Mouse (Mus musculus) erythroblast, embryonic 14.5 days (primary cell): Measurements from ENCODE around the gene Ppif. TPM values are rescaled to one million over a fixed set of nuclear protein-coding genes. Genes with fewer than 3 reads are reported as not detected.

Source experiments
- H3K27me3 ChIP-seq: 2 replicates; pipeline ENCODE4 v1.6.1; 2012; ENCODE audit warnings: inconsistent platforms; ENCODE audit not compliant: control insufficient read depth
- H3K36me3 ChIP-seq: 2 replicates; pipeline ENCODE4 v1.6.1; 2012; ENCODE audit warnings: mild to moderate bottlenecking, inconsistent platforms; ENCODE audit not compliant: control insufficient read depth
- H3K4me1 ChIP-seq: 2 replicates; pipeline ENCODE4 v1.6.1; 2012; ENCODE audit warnings: inconsistent platforms; ENCODE audit not compliant: control insufficient read depth
- H3K4me3 ChIP-seq: replicated peaks from 2 replicates; pipeline ENCODE3; 2012; ENCODE audit warnings: moderate library complexity, mild to moderate bottlenecking, inconsistent platforms
- H3K9me3 ChIP-seq: 2 replicates; pipeline ENCODE4 v1.6.1; 2012; ENCODE audit warnings: low read length, inconsistent platforms, mixed read lengths; ENCODE audit not compliant: control insufficient read depth
- GATA1 ChIP-seq: IDR thresholded peaks from 2 replicates; pipeline ENCODE4 v1.6.1; 2012; ENCODE audit warnings: low read length, inconsistent platforms, mixed read lengths
- TAL1 ChIP-seq: IDR thresholded peaks from 3 replicates; pipeline ENCODE4 v1.6.1; 2012; ENCODE audit warnings: low read length, inconsistent platforms, mixed read lengths
- polyA plus RNA-seq: library from polyadenylated mRNA; stranded (reverse); fragments of >175 nt; gene quantifications from 2 replicates; pipeline ENCODE4 v1.2.3, GENCODE M21; 2012

Gene Ppif
- polyA plus RNA-seq, 1 experiment = 0.71 TPM

DNA sequence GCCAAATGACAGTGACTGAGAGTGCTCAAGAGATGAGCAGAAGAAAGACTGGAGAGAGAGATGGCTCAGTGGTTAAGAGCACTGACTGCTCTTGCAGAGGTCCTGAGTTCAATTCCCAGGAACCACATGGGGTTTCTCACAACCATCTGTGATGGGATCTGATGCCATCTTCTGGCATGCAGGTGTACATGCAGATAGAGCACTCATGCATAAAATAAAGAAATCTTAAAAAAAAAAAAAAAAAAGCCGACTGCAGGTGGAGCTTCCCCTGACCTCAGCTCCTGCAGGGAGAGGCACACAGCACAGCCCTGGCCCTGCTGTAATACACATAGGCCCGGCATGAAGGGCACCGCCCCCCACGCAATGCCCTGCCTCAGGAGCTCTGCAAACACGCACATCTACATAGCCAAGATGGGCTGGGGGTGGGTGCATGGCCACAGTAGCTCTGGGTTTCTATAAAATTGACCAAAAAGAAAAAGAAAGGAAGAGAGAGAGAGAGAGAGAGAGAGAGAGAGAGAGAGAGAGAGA, 48.0 kb downstream of the Ppif start:
- Histone ChIP-seq H3K9me3 (no peaks in the 10 kb centered on the region), H3K27me3 (no peaks in the 10 kb centered on the region)

DNA sequence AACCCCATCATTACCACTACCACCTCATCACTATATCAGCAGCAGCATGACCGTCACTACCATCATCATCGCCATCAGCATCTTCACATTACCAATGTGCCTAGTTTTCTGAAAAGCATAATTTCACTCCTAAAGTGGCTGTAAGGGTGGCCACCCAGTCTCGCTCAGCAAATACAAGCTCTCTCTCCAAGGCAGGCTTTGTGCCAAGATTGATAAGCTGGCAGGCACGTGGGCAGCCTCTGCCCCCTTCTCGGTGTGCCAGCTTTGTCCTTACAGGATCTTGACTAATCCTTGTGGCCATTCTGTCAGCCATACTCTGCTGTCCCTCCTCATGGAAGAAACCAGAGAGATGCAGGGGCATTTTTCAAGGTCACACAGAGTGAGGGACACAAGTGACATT, 49.0 kb downstream of the Ppif start:
- H3K4me1 ChIP-seq = no peaks in the 10 kb centered on the region
- H3K36me3 ChIP-seq = peaks cover 4% of the 10 kb centered on the region; the same call in 1 of the 2 replicates
- no peak overlapping the region for H3K4me3 ChIP-seq
- H3K9me3 ChIP-seq = no peaks in the 10 kb centered on the region
- TF ChIP-seq GATA1 (no peak), TAL1 (no peak)
- no peaks in the 10 kb centered on the region for H3K27me3 ChIP-seq

More for the DNA sequence above, 48.0 kb downstream of the Ppif start:
- Histone ChIP-seq H3K36me3 (peaks cover 4% of the 10 kb centered on the region; the same call in 1 of the 2 replicates), H3K4me3 (no peak overlapping the region), H3K4me1 (no peaks in the 10 kb centered on the region)
- TF ChIP-seq GATA1 (no peak), TAL1 (no peak)

- TF ChIP-seq TAL1 = no peak
- TF ChIP-seq GATA1 = no peak
These were observed 51.6 kb downstream of the Ppif start for GRCm38 (mm10) chr14:25745365-25746184.

GRCm38 (mm10) chr14:25746371-25746770, 52.4 kb downstream of the Ppif start:
- Histone ChIP-seq H3K27me3 (no peaks in the 10 kb centered on the region), H3K4me3 (no peak overlapping the region), H3K4me1 (no peaks in the 10 kb centered on the region), H3K9me3 (no peaks in the 10 kb centered on the region), H3K36me3 (peaks cover 4% of the 10 kb centered on the region; the same call in 1 of the 2 replicates)
- no peak for TF ChIP-seq TAL1
- no peak for TF ChIP-seq GATA1

More at GRCm38 (mm10) chr14:25745365-25746184, 51.6 kb downstream of the Ppif start:
- peaks cover 4% of the 10 kb centered on the region; the same call in 1 of the 2 replicates for H3K36me3 ChIP-seq
- H3K4me3 ChIP-seq = no peak overlapping the region
- H3K9me3 ChIP-seq = no peaks in the 10 kb centered on the region
- no peaks in the 10 kb centered on the region for H3K27me3 ChIP-seq
- H3K4me1 ChIP-seq = no peaks in the 10 kb centered on the region

- Histone ChIP-seq H3K4me1 (no peaks in the 10 kb centered on the region), H3K36me3 (peaks cover 4% of the 10 kb centered on the region; the same call in 1 of the 2 replicates), H3K27me3 (no peaks in the 10 kb centered on the region), H3K4me3 (no peak overlapping the region), H3K9me3 (no peaks in the 10 kb centered on the region)
- TF ChIP-seq TAL1 (no peak), GATA1 (no peak)
These were observed 53.3 kb downstream of the Ppif start for GRCm38 (mm10) chr14:25746971-25747945.

- no peaks in the 10 kb centered on the region; the same call in 1 of the 2 replicates for H3K36me3 ChIP-seq
- no peaks in the 10 kb centered on the region for H3K27me3 ChIP-seq
- H3K4me3 ChIP-seq = no peak overlapping the region
- no peaks in the 10 kb centered on the region for H3K9me3 ChIP-seq
- TF ChIP-seq GATA1 (no peak), TAL1 (no peak)
- H3K4me1 ChIP-seq = no peaks in the 10 kb centered on the region
These were observed 54.2 kb downstream of the Ppif start for GRCm38 (mm10) chr14:25747996-25748756.

DNA sequence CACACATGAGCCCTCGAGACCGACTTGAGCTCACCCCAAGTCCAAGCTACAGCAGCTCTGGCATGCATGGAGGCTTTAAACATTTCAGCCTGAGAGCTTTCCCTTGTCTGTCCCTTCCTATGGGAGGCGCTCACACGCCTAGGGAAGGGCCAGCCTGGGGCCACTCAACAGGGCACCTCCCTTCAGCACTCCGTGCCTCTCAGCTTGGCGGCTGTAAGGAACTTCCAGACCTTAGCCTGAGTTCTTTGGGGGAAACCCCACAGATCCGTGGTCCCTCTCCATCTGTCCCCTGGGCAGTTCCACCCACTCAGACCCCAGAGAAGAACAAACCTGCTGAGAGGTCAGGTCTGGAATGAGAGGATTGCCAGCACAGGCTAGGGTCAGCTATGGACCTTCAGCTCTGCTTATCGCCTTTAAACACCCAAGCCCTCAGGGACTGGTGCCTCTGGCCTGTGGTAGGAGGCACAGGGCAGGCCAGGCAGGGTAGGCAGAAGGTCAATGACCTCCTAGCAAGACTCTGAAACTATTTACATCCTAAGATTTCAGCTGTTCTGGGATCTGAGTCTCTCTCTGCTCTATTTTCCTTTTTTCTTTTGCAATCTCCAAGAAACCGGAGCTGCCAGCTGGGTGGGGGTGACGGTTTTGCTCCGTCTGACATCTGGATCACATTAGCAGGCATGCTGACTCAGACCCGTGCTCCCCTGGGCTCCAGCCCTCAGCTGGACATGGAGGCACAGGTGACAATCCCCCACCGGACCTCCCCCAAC, 55.4 kb downstream of the Ppif start:
- TF ChIP-seq GATA1 = no peak
- TF ChIP-seq TAL1 = no peak

More for the DNA sequence above, 55.4 kb downstream of the Ppif start:
- no peaks in the 10 kb centered on the region for H3K27me3 ChIP-seq
- H3K4me3 ChIP-seq = no peak overlapping the region
- H3K4me1 ChIP-seq = no peaks in the 10 kb centered on the region
- H3K36me3 ChIP-seq = no peaks in the 10 kb centered on the region; the same call in 1 of the 2 replicates
- no peaks in the 10 kb centered on the region for H3K9me3 ChIP-seq

Other genes starting within 250 kb of the Ppif start
- gene Zmiz1, start 235.0 kb upstream of the Ppif start, polyA plus RNA-seq = 0.68 and 0.75 TPM in 2 replicates
- gene Zcchc24, start 74.9 kb downstream of the Ppif start, polyA plus RNA-seq = 0.02 and 0.04 TPM in 2 replicates
- gene Anxa11, start 148.0 kb downstream of the Ppif start, polyA plus RNA-seq = 0.39 and 0.42 TPM in 2 replicates
- gene Plac9a, start 208.9 kb downstream of the Ppif start, polyA plus RNA-seq = not detected in 2 replicates
- gene Tmem254a, start 233.5 kb downstream of the Ppif start, polyA plus RNA-seq = 0.05 and 0.06 TPM in 2 replicates
- not detected in 2 replicates for gene Cphx1, start 244.2 kb downstream of the Ppif start, polyA plus RNA-seq